Mouse (Mus musculus): ENCODE data around the gene Preb. TPM values are rescaled to one million over a fixed set of nuclear protein-coding genes. Genes with fewer than 3 reads are reported as not detected.

Preb gene
- total RNA-seq, 2 experiments from 2014 or later: 114 to 116 TPM

DNA sequence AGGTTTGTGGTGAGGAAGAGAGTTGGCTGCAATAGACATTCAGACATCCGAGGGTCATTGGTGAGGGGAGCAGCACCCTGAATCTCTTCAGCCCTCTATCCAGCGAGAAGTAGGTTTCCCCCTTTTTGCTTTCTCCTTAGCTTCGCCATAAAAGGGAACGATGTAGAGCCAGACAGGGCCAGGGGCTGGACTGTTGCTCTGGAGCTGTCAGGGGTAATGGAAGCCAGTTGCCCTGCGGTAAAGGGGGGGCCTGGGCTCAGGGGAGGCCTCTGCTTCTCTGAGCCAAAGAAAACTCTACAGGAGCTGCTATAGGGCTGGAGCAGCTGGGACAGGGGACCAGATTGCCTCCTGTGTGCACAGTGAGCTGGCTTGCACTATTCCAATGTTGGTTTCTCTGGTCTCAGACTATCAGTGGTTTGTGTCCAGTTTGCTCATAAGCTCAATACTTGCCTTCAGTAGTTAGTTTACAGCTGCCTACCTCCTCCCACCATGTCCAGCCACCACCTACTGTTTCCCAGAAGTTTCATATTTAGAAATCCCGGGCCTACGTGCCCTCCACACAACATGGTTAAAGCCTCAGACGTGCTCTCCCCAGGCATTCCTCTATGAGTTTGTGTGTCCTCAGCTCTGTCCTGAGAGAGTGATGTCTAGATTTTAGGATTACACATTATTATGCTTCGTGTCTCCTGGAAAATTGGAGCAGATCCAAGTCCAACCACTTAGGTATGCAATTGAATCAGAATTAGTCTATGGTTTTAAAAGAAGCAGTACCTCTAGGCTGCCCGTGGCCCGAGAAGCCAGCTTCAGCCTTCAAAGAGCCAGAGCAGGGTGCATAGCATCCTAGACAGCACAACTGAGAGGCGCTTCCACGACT, 51.5 kb downstream of the Preb start:
- no peak for DNase-seq
- intact Hi-C loops (cut with DNase I): no loop called here

DNA sequence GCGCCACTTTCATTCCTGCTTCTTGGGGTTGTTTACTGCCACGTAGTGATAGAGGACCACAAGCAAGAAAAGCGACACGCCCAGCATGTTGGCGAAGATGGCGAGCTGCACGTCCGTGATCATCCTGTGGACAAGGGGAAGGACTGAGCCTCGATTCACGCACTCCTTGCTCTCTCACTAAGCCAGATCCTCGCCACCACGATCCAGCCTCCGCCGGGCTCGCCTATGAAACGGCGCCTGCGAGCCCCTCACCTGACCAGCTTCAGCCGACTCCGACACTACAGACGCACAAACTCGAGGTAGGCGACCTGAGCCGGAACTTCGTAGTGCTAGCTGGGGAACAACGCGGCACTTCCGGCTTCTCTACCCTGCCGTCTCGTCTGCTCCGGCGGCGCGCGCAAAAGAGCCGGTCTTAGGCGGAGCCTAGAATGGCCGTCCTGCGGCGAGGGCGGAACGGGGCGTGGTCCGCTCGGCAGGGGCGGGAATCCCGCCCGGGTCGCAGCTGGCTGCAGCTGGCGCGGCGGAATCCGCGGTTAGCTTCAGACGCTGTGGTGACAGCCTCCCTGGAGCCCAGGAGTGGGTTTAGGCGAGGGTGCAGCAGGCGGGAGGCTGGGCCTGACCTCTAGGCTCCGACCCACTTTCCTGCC, 52.6 kb downstream of the Preb start, which contains the start of gene Ost4:
Ost4 (minus strand) TSS at position 376 of the 647 bp plus-strand sequence.
- intact Hi-C loops (cut with DNase I): no loop called here
- DNase-seq: peak; percentile 93

DNA sequence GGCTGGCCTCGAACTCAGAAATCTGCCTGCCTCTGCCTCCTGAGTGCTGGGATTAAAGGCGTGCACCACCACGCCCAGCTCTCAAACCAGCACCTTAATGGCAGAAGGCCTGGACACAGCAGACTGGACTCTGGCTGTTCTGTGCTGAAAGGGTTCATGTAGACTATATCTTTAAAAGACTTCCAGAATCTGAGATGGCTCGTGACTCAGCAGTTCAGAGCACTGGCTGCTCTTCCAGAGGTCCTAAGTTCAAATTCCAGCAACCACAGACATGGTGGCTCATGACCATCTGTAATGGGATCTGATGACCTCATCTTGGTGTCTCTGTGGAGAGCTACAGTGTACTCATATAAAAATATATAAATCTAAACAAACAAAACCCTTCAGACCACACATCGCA, 58.3 kb downstream of the Preb start:
- DNase-seq: no peak
- intact Hi-C loops (cut with DNase I): no loop called here

Other genes starting within 250 kb of the Preb start
- 100 to 1,000 TPM; 797 to 798 TPM for gene Dpysl5, start 248.8 kb downstream of the Preb start, total RNA-seq (2021)
- gene Mapre3, start 145.7 kb downstream of the Preb start, total RNA-seq (2021): 100 to 1,000 TPM; 143 to 144 TPM
- gene Tmem214, start 92.3 kb downstream of the Preb start, total RNA-seq (2021): 10 to 100 TPM; 60.3 to 65.5 TPM
- 10 to 100 TPM; 48.4 to 52.2 TPM for gene Agbl5, start 71.7 kb downstream of the Preb start, total RNA-seq (2021)
- gene Ost4, start 52.6 kb downstream of the Preb start, total RNA-seq (2021): 100 to 1,000 TPM in 1 of 2 experiments, 10 to 100 TPM in 1; 95.0 to 112 TPM
- 1 to 10 TPM; 7.0 to 7.9 TPM for gene Emilin1, start 47.0 kb downstream of the Preb start, total RNA-seq (2021)
- gene Khk, start 38.9 kb downstream of the Preb start, total RNA-seq (2021): 1 to 10 TPM; 4.7 to 4.8 TPM
- gene Cgref1, start 14.8 kb downstream of the Preb start, total RNA-seq (2021): 10 to 100 TPM; 53.9 TPM
- under 1 TPM in 1 of 2 experiments, not detected in 1; 0.08 TPM for gene Tcf23, start 8.3 kb upstream of the Preb start, total RNA-seq (2021)
- gene Atraid, start 88.0 kb upstream of the Preb start, total RNA-seq (2021): 10 to 100 TPM; 59.2 to 66.2 TPM
- 10 to 100 TPM; 17.6 to 23.5 TPM for gene Slc5a6, start 88.6 kb upstream of the Preb start, total RNA-seq (2021)
- 10 to 100 TPM; 34.1 to 37.6 TPM for gene Cad, start 94.4 kb upstream of the Preb start, total RNA-seq (2021)
- gene Dnajc5g, start 145.9 kb upstream of the Preb start, total RNA-seq (2021): not detected
- gene Slc30a3, start 147.9 kb upstream of the Preb start, total RNA-seq (2021): 10 to 100 TPM; 11.9 to 14.1 TPM
- not detected for gene Trim54, start 156.4 kb upstream of the Preb start, total RNA-seq (2021)
- not detected for gene Ucn, start 178.5 kb upstream of the Preb start, total RNA-seq (2021)
- 10 to 100 TPM; 25.1 to 31.4 TPM for gene Mpv17, start 193.9 kb upstream of the Preb start, total RNA-seq (2021)
- 1 to 10 TPM; 2.7 to 4.4 TPM for gene Gm29609, start 219.6 kb upstream of the Preb start, total RNA-seq (2021)
- gene Gtf3c2, start 219.8 kb upstream of the Preb start, total RNA-seq (2021): 10 to 100 TPM; 68.9 to 74.0 TPM
- 10 to 100 TPM; 66.7 to 72.1 TPM for gene Snx17, start 232.9 kb upstream of the Preb start, total RNA-seq (2021)
- gene Eif2b4, start 233.1 kb upstream of the Preb start, total RNA-seq (2021): 10 to 100 TPM; 45.8 to 48.3 TPM
- 10 to 100 TPM; 27.6 to 30.1 TPM for gene Zfp513, start 241.9 kb upstream of the Preb start, total RNA-seq (2021)

Data from left cerebral cortex, postnatal 4 days (tissue).